Mouse (Mus musculus) WW6 (cell line): ENCODE measurements around the gene Gm28230.

ENCODE experiments used
- DNase-seq: peaks from one replicate; pipeline ENCODE4 v3.0.0-alpha.2; 2013; ENCODE audit warnings: low read depth, low spot score

Gene Gm28230

DNA sequence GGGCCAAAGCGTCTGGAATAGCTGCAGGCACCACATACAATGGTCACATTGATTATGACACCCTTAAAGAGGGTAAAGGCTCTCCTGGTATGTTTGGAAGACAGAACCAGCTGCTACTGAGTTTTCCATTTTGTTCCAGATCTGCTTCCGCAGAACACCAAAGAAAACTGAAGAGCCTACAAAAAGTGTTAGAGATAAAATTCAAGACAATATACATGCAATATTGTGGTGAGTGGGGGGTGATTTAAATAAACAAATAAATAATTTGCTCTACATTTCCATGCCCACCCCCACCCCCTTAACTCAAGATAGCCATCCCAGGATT, 12.9 kb downstream of the Gm28230 start:
- no peak for DNase-seq

DNA sequence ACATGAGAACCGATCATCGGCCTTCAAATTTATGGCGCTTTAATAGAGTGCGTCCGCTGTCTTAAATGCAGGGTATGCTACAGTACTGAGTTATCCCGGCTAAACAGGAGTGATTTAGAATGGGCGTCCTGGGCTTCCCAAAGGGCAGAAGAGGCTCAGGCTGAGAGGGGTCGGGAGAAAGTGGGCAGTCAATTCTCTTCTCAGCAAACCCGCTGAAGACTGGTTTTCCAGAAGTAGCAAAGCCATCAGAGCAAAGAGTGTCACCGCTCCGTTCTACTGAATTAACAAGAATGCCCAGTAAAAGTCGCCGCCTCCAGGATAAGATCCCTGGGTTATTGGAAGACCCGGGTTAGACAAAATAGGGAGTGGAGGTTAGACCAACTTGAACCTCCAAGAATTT, 13.3 kb downstream of the Gm28230 start:
- DNase-seq, result no peak

DNA sequence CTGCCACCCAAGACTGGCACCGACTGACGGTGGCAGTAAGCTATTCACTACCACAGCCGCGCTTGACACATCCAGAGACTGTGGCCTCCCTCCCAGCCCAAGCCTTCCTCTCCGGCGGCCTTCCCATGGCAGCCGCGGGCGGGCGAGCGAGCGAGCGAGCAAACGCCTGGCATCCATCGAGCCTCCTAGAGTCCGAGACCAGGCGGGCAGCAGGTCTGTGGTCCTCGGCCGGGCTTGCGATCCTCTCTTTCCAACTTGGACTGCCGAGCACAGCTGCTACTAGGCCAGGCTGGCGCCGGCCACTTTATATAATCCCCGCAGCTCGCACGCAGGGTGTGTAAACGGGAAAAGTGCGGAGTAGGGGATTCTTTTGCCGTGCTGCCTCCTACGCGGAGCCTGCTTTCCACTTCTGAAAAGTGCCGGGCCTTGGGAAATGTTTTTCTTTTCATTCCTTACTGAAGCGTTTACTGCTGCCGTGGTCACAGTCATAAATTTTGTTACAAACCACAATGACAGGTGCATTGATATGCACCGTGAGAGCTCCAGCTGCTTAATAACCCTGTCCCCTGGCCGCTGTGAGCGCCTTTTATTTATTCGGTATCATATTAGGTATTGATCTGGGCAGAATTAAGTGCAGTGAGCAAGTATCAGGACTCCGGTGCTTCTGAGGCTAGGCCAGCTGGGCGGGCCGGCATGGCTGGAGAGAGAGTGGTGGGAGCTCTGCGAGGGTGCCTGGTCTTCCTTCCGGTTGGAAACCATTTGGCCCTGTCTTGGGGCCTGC, 14.0 kb downstream of the Gm28230 start:
- DNase-seq, result no peak

DNA sequence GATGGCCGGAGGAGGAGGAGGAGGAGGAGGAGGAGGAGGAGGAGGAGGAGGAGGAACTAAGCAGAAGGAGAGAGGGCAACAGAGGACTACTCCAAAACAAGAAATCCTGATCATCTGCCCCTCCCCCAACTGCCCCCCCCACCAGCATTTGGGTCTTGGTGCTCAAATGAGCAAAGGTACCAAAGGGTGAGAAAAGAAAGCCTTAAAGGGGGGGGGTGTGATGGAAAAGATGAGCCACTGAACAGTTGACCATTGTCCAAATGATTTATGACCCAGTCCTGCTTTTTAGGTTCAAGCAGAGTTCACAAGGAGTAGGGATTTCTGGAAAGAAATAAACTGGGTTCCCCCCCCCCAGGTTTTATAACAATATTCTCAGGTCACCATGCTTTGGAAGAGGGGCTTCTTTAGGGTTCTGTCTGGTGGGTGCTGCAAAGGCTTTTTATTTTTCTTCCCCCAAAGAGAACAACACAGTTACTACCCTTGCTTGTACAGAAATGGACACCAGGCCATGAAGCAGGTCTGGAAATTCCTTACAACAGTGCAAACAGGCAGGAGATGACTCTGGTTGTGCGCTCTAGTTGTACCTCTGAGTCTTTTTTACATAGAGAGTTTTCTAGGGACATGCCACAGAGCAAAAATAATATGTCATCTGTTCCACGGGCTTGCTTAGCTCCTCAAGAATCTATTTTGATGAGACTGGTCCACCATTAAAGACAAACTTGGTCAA, 14.9 kb downstream of the Gm28230 start:
- DNase-seq, result no peak

DNA sequence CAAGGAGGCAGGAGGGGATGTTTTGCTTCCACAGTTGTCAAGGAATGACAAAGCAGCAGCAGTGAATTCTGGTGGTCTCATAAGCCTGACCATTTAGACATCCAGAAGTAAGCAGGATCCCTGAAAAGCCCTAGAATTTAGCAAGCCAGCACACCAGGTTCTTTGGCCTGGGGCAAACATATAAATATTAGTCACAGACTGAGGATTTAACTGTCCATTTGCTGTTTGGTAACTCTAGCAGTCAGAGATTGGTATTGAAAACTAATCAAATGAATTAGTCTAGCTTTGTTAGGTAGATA, 15.4 kb downstream of the Gm28230 start:
- DNase-seq, result no peak

DNA sequence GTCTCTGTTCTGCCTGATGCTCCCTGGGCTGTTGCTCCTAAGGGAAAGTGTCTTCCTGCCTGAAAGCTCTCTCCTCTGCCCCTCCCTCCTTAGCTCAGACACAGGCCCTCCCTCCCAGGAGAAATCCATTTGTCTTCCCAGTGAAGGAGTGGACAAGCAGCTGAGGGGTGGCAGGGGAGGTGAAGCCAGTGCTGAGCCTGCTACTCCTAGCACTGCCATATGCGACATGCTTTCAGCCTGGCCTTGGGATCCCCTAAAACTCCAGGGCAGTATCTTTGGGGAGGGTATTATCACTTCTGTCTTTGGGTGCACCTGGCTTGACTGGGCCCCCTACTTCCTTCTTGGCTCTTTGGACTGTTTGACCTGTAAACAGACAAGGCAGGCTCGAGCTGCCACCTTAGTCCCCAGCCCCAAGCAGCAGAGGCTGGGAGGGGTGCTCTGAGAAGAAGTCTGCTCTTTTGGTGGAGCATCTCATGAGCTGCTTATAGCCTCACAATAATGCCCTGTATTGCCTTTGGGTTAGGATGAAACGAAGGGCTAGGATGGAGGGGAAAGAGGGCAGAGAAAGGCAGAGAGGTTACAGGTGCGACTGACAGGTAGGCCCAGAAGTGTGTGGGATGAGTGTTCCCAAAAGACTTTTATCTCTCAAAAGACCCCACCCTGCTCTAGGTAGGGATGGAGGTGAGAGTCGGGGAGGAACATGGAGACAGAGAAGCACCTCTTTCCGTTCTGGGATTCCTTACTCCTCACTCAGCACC, 19.2 kb downstream of the Gm28230 start:
- no peak for DNase-seq

DNA sequence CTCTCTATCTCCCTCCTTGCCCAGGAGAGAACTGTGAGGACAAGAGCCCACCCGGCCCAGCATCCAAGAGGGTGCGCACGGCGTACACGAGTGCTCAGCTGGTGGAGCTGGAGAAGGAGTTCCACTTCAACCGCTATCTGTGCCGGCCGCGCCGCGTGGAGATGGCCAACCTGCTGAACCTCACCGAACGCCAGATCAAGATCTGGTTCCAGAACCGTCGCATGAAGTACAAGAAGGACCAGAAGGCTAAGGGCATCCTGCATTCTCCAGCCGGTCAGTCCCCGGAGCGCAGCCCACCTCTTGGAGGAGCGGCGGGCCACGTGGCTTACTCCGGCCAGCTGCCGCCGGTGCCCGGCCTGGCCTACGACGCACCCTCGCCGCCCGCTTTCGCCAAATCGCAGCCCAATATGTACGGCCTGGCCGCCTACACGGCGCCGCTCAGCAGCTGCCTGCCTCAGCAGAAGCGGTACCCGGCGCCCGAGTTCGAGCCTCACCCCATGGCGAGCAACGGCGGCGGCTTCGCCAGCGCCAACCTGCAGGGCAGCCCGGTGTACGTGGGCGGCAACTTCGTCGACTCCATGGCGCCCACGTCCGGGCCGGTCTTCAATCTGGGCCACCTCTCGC, 19.9 kb downstream of the Gm28230 start:
- no peak for DNase-seq

DNA sequence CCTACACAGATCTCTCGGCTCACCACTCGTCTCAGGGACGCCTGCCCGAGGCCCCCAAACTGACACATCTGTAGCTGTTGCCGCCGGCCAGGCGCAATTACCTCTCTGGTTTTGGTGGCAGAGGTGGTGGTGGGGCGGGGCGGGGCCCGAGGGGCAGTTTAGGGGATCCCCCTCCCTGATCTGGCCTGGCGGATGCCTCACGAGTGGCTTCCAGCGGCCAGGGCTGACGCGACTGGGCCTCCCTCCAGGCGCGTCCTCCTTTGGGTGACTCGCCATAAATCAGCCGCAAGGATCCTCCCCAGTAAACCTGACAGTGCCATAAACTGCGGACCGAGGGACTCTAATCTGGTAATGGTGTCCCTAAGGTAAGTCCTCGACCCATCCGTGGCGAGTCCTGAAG, 20.5 kb downstream of the Gm28230 start:
- DNase-seq, result no peak

DNA sequence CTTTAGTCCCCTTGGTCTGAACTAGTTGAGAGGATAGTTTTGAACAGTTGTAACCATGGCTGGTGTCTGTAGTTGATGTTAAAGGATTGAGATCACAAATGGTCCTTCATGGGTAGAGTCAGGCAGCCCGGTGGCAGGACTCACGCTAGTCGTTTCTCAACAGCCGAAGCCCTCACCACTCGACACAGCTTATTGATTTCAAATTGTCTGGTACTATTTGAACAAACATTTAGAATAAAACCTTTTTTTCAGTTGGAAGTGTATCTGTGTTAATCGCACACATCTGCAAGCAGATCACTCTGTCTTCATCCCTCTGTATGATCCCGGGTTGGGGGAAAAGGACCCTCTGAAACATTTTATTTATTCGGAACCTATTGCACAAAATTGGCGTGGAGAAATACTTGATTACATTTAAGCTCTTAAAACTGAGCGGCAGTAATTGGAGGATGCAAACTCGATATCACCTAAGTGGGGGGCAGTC, 21.2 kb downstream of the Gm28230 start:
- no peak for DNase-seq

DNA sequence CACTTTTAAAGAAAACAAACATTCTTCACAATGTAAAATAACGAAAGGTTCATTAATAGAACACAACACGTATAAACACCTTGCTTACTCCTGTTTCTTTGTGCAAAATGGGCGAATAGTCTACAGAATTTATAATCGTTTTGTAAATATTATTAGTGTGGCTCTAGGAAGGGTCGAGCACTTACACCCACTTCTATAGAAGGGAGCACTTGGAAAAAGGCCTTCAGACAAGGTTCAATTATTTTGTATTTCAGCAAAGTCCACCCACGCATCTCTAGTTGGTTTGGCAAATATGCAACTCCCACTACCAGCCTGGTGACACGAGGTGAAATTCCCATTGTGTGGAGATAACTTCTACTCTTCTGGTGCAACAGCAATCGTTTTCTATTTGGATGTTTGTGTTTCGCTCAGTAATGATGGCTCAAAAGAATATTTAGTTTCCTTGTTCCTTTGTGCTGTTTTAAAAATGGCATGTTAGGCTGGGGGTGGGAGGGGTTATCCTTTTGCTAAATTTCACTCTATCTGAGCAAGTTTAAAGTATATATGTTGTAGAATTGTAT, 22.0 kb downstream of the Gm28230 start:
- no peak for DNase-seq

DNA sequence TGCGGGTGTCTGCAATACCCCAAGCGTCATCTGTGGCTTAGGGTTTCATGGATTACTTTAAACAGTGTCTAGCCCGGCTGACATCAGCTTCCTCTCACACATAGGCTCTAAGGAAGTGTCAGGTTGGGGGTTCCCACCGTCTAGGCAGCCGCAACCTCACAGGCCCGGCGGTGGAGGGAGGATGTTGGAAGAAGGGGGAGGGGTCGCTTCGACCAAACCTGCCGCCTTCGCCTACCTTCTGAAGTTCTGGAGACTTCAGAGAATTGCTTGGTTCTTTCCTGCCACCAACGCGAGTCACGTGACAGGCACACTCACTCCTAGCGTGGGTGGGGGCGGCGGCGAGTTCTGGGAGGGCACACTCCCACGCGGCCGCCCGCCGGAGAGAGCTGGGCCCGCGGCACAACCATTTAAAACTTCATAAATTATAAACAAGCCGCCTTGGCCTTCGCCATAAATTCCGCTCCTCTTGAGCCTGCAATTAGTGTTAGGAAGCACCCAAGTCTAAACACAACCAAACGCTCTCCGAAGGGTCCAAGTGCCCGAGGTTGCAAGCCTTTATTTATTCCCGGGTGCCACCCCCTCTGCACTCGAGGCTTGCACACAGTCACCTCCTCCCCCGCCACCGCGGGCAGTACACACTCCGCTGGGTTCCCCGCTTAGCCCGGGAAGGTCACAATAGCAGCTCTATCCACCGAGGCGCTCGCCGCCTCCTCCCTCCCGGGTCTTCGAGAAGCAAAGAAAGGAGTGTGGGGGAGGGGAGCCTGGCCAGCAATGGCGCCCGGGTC, 23.0 kb downstream of the Gm28230 start:
- DNase-seq, result no peak

DNA sequence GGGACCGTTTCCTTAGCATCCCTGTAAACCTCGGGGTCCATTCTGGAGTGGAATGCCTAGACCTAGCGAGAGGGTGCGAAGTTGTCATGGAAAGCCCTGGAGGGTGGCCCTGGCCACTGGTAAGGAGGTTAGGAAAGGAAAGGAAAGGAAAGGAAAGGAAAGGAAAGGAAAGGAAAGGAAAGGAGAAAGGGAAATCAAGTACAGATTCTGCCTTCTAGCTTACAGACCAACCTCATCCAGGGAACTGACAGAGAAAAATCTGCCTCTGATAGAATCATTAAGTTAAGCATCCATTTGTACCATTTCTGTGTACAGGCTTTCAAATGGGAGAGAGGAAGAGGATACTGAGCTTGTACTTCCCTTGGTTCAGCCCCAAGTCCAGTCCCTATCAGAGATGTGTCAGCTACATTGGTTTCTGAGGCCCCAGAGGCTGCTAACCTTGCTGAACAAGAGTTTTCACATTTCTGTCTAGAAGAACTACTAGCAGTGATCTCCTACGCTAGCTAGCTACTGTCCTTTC, 24.3 kb downstream of the Gm28230 start:
- DNase-seq, result no peak

DNA sequence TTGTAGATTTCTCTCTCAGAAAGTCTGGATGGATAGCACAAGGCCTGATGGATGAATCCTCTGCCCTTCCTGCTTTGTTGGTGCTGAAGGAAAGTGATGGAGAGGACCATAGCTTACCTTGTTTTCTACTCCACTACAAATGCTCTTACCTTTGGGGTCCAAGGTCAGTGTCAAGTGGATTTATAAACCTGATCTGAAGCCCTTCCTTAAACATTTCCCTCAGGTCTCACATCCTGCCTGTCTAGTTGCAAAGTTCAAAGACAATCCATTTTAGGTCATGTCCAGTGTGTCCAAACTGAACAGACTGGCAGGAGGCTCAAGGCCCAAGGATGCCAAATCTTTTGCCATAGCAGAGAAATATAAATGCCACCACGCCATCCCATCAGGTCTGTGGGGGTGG, 25.3 kb downstream of the Gm28230 start:
- no peak for DNase-seq

DNA sequence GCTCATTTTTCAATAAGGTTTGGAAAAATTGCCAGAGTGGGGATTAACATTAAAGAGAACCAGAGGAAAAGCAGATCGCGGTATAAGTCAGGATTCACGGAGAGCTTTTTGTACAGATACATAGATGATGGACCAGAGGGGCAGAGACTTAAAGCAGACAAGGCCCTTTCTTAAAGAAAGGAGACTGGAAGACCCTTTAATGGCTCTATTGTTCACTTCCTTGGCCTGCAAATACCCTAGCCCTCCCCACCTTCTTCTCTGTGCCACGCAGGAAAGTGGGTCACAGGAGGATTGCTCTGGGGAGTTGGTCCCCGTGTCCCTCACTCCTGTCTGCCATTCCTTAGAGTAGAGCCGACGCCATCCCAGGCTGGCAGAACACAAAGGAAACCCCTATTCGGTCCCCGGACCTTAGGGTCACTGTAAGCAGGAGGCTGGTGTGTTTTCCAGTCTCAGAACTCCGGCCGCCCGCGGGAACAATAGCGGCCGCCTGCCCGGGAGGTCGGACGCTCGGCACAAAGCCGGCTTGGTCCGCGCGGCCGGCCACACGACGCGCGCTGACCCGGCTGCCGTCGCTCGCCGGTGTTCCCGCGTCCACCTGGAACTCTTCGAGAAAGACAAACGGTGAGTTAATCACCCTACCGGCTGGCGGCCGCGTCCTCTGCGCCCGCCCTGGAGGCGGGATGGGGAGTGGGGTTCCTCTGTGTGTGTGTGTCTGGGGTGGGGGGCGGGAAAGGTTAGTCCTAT, 26.1 kb downstream of the Gm28230 start:
- DNase-seq, result no peak

DNA sequence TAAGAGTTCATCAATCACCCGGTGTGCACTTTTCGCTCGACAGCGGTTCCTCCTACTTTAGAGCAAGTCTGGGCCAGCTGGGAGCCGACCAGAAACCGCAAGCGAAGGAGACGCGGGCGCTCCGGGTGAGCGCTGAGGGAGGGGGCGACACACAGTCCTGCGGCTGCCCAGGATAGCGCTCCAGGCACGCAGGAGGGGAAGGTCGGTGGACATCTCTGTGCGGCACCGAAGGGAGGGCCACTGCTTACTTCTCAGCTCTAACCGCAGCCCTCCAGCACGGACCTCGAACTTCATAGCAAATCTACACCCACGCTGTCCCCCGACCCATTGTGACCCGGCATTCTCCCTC, 26.6 kb downstream of the Gm28230 start:
- DNase-seq, result no peak

DNA sequence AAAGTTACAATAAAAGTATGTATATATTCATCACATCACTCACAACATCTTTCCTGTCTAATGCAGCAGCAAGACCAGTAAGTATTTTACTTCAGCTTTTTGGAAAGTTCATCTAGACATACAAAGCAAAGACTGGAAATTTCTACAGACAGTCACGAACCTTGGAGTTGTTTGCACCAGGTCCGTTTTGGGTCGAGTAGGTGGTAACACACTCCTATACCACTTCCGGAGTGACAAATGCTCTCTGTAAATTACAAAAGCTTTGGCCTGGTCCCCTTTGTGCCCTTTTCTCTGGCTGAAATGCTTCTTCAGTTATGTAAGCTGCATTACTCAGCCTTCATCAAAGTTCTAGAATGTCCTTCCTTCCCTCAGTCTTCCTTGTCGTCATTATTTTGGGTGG, 27.2 kb downstream of the Gm28230 start:
- DNase-seq, result no peak

DNA sequence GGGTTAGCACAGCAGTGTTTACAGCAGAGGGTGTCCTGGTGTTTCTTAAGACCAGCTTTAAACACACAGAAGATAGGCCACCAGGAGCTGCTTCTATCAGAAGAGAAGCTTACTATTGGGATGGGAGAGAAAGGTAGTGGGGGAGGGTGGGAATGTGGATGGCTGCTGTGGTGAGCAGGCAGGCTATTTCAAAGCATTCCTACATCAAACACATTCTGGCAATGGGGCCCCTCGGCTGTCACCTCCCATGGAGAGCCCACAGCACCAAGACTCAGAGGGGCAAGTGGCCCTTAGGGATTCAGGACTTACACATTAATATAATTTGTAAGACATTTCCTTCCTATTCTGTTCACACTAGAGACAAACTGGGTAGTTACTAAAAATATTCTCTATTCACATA, 33.6 kb downstream of the Gm28230 start:
- DNase-seq, result no peak

DNA sequence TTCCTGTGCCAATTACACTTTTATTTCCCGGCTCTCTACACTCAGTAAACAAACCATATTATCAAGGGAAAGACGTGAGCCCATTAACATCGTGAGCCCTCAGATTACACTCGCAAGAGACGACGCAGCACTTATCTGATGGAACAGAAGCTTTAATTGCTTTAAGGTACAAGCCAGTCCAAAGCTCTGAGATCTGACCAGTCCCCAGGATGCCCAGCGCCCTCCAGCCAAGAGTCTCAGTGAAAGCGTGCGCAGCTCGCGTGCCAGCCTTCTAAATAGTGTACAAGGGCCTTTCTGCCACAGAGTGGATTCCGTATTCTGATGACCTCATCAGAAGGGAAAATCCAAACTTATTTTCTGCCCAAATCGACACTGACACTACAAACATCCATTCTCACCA, 35.4 kb downstream of the Gm28230 start:
- no peak for DNase-seq

DNA sequence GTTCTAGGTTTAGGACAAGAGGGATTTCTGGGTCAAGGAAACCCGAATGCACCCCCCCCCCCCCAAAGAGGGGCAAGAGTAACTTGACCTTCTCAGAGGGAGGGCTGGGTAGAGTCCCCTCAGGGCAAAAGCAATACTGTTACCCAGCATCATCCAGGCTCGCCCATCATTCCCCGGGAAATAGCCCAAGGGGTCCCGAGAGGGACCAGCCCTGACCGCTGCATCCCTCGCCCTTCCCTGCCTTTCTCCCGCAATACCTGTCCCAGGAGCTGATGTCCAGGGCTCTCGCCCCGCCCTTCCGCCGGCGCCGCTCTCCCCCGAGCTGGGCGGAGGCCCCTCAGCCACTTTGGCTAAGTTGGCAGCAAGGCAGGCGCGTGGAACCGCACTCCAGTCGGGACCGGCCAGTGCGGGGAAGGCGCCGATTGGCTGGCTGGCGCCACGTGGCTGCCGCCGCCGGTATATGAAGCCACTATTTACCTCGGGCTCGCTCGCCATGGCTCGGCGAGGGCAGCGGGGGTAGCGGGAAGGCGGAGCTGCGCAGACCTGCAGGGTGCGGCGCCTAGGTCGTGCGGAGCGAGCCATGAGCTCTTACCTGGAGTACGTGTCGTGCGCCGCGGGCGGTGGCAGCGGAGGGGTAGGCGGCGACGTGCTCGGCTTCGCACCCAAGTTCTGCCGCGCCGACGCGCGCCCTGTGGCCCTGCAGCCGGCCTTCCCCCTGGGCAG, 36.2 kb downstream of the Gm28230 start, which contains the start of gene Hoxd1:
Gene Hoxd1, plus strand, starts transcription at position 459 of the 723 bp plus-strand sequence.
- DNase-seq, result no peak
